ENCODE assay signal across 15 mouse cellular contexts in the genomic region with DNA sequence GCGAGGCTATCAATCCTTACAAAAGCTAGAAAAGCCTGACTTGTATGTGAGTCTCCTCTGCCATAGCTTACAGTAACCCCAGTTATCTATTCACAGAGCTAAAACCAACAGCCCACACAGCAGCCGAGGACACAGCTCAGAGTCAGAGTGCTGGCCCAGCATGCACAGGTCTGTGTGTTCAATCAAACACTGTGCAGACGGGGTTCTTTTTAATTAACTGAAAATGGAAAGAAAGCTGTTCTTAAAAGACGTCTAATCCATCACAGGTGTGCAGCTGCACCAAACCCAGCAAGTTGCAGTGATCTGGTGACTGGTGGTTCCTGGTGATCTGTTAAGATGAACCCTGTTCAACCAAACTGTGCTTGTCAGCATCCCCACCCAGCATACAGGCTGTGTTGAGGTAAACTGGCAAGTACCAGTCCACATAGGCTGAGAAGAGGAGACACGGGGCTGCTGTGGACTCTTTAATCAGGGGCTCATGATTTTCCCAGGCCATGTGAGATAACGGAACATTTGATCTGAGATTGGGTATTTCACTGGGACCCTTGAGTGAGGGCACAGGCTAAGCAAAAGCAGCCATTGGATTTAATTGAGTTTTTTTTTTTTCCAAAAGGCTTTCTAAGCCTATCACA.
"Had no signal": no experiment of that assay in that cellular context is flagged by ENCODE, and none has a peak within 500 bp of the region (broad histone marks: within the 10 kb centered on the region; RNA-seq: fewer than 3 reads in every experiment).

No protein-coding gene starts in this region.

- H3K9ac ChIP-seq: limb, embryonic 15.5 days; liver, embryonic 13.5 days; midbrain, embryonic 15.5 days; neural tube, embryonic 13.5 days had no signal

- H3K4me1 ChIP-seq: liver, embryonic 13.5 days; midbrain, embryonic 15.5 days had no signal

- H3K27me3 ChIP-seq: limb, embryonic 15.5 days; liver, embryonic 13.5 days; midbrain, embryonic 15.5 days; neural tube, embryonic 13.5 days had no signal

- H3K27ac ChIP-seq: kidney, postnatal 0 days; limb, embryonic 15.5 days; liver, embryonic 13.5 days; midbrain, embryonic 15.5 days; neural tube, embryonic 13.5 days had no signal

- H3K36me3 ChIP-seq: limb, embryonic 15.5 days; liver, embryonic 13.5 days; midbrain, embryonic 15.5 days; neural tube, embryonic 13.5 days had no signal

- H3K4me2 ChIP-seq: limb, embryonic 15.5 days; liver, embryonic 13.5 days; midbrain, embryonic 15.5 days; neural tube, embryonic 13.5 days had no signal

- H3K4me3 ChIP-seq: limb, embryonic 15.5 days; liver, embryonic 13.5 days; midbrain, embryonic 15.5 days; neural tube, embryonic 13.5 days had no signal

- DNase-seq: kidney, adult 11 months; kidney, adult 9 months; kidney, postnatal 36 days; layer of hippocampus, adult 9-11 months; layer of hippocampus, postnatal 36 days; liver, embryonic 13.5 days; lung, adult 18-20 months; lung, postnatal 36 days; right cerebral cortex, postnatal 14 days; thymus, postnatal 36 days had no signal

- H3K9me3 ChIP-seq: limb, embryonic 15.5 days; liver, embryonic 13.5 days; midbrain, embryonic 15.5 days; neural tube, embryonic 13.5 days had no signal

- ATAC-seq: lung, postnatal 0 days; midbrain, embryonic 15.5 days had no signal
